ENCODE assay signal across 15 mouse cellular contexts in genomic region chr3:116491923-116492454, GRCm38 (mm10).
"Had no signal": no experiment of that assay in that cellular context is flagged by ENCODE, and none has a peak within 500 bp of the region (broad histone marks: within the 10 kb centered on the region; RNA-seq: fewer than 3 reads in every experiment).

No protein-coding gene starts in this region.

- H3K27me3 ChIP-seq: neural tube, embryonic 15.5 days; stomach, embryonic 15.5 days had no signal

- H3K4me2 ChIP-seq: neural tube, embryonic 15.5 days; stomach, embryonic 15.5 days had no signal

- DNase-seq: retina, postnatal 1 day; right cerebral cortex, adult 18-20 months; right cerebral cortex, postnatal 14 days; right cerebral cortex, postnatal 25 days; right cerebral cortex, postnatal 4 days; spleen, adult 18-20 months; thymus, adult 18-20 months; thymus, adult 2 months; thymus, postnatal 14 days; thymus, postnatal 25 days; thymus, postnatal 36 days; thymus, postnatal 4 days had no signal

- H3K4me1 ChIP-seq: neural tube, embryonic 15.5 days; stomach, embryonic 15.5 days had no signal

- H3K27ac ChIP-seq: neural tube, embryonic 15.5 days; stomach, embryonic 15.5 days; stomach, postnatal 0 days had no signal

- H3K9ac ChIP-seq: neural tube, embryonic 15.5 days; stomach, embryonic 15.5 days had no signal

- H3K9me3 ChIP-seq: neural tube, embryonic 15.5 days; stomach, embryonic 15.5 days had no signal

- H3K4me3 ChIP-seq: neural tube, embryonic 15.5 days; stomach, embryonic 15.5 days had no signal
